Mouse (Mus musculus) ovary, postnatal 10 days (tissue): ENCODE results near the gene Mfng.

Experiments used
- DNase-seq: peaks from one replicate; pipeline ENCODE4 v3.0.0; 2022; ENCODE audit warnings: low spot score

Gene Mfng

DNA sequence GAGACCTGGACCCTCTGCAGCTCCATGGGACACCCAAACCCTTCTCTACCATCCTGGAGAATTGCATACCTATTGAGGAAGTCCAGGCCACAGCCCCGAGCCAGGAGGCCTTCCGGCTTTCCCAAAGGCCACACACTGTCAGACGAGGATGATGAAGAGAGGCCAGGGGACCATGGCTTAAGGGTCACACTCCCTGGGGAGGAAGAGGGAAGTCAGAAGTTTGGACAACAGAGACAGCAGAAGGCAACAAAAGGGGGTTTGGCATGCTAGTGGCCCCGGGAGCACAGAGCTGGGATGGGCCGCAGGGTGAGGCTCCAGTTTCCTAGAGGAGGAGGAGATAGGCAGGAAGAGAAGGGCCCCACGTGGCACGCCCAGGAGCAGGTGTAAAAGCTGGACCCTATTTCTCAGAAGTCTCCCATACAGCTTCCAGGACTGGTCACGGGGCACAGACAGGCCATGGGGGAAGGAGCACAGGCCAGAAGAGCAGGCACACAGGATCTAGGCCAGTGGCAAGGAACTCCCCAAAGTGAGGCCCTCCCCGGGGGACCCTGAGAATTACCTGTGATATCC lies 14.1 kb upstream of the Mfng start:
- DNase-seq = no peak

DNA sequence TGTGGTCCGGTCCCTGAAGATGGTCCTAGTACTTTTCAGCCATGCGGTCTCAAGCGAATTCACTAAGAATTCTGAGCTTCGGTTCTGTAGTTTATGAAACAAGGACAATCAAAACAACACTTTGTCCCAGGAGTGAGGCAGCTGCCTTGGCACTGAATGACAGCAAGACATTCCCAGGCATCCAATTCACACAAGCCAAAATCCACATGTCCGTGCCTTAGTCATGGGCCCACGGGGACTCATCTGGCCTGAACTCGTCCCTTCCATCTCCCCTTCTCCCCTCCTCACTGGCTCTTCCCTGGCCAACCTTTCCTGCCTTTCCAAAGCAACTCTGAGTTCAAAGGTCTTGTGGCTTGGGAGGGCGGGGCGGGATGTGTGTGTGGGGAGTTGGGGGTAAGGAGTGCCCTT lies 13.1 kb upstream of the Mfng start:
- DNase-seq = no peak

DNA sequence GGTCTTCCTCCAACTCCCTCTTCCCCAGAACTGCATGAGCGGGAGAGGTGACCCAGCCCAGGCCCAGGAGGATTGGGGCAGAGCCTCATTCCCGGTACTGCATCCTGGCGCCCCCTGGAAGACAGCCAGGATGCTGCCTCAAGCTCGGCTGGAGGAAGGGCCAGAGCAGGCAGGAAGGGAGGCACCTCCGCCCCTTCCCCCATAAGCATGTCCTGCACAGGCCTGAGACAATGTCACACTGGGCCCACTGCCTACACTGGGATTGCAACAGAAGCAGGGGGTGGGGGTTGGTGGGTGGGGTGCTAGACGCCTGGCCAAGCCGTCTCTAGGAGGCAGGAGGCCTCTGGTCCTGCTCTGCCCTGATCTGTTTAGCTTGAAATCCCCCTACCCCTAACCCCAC lies 12.7 kb upstream of the Mfng start:
- no peak for DNase-seq

DNA sequence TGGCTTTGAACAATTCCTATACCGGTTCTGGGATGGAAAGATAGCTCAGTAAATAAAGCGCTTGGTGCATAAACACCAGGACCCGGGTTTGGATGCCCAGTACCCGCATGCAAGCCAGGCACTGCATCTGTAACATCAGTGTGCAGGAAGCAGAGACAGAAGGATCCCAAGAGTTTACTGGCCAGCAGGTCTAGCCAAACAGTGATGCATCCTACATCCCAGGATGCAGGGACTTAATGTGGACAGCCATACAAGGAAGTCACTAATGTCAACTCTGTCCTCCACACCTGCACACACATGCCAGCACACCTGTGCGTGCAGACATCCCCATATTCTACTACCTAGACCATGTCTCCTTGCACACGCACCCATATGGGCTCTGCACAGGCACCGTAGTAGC lies 12.0 kb upstream of the Mfng start:
- no peak for DNase-seq

- DNase-seq = no peak
Observed at GRCm38 (mm10) chr15:78784520-78784919, 11.2 kb upstream of the Mfng start.

DNA sequence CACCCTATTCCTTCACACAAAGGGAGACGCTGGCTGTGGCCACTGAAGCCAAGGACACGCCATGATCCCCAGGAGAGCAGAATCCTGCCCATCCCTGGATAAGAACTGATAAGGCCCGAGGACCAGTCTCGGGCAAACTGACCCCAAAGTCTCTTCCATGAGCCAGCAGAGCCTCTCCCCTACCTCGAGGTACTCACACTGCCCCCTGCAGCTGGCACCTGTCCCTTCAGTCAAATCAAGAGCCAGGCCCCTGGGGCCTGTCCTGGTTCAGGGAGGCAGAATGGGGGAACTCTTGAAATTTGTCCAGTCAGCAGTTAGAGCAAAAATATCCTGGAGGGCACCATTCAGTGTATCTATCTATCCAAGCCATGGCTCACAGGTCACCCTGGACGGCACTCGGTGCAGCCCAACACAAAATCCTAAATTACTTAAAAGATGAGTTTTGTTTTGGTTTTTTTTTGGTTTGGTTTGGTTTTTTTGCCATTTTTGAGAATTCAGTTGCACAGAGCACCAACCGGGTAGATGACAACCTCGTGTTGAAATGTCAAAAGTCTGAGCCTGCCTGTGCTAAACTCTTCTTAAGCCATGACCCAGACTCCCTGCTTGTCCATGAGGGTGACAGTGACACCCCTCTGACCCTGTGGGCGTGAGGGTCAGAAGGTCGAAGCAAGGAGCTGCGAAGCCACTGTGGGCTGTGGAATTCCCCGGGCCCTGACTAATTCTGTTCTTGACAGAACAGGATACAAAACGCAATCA lies 9.3 kb upstream of the Mfng start:
- no peak for DNase-seq

DNA sequence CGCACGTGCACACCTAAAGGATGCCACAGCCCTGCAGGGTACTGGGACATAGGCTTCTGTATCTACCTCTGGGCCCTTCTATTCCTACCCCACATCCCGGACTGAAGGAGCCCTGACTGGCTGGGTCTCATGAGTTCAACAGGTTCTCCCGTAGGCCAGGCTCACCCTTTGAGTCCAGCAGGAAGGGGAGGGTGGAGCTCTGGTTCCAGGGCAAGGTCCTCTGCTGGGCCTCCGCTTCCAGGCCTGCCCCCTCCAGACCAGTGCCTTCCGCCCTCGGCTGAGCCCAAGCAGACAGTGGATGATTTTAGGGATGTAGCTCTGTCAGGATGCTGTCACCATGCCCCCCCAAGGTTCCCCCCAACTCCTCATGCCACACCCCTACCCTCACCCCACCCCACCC lies 7.6 kb upstream of the Mfng start:
- DNase-seq = no peak

DNA sequence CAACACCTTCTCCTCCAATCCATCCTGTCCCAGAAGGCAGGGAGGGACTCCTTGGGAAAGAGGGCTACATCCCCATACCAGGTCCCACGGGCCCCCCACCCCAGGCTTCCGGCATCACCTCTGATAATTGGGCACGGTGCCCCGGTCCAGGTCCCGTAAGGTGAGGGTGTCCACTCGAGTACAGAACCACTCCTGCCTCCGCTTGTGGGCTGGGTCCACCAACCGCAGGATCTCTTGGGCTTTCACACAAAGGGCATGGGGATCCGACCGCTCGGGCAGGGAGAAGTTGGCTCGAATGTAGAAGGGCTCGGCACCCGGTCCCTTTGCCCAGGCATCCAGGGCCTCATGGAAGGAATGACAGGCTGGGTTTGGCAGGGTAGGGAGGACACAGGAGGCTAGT lies 7.1 kb upstream of the Mfng start:
- DNase-seq = no peak

DNA sequence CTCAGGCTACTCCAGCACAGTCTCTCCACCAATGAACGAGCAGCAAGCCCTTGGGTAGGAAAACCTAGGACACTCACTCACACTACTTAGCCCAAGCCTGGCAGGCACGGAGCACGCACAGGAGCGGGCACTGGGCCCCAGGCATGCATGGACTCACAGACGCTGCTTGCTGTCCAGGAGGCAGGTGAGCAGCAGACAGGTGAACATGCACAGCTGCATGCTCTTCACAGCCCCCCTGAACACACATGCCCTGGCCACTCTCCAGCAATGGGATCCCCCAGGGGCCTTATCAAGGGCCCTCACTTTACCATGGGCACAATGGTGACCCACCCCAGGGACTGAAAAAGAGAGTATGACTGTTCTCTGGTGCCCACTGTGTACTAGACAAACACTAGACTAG lies 6.4 kb upstream of the Mfng start:
- no peak for DNase-seq

DNA sequence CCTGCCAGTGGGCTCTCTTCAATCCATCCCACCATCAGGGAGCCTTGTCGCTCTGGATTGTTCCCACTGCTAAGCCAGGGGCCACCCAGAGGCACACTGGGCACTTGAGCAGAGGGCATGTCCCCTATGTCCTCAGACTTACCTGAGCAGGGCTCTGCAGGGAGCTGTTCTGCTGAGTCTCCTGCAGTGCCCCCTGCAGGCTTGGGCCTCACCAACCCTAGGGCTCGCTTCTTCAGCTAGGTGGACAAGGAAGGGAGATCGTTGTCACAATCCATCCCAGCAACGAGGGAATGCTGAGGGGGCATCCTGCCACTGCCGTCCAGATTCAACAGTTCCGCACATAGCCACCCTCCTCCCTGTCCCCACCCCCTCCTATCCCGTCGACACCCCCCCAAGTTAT lies 6.0 kb upstream of the Mfng start:
- no peak for DNase-seq

DNA sequence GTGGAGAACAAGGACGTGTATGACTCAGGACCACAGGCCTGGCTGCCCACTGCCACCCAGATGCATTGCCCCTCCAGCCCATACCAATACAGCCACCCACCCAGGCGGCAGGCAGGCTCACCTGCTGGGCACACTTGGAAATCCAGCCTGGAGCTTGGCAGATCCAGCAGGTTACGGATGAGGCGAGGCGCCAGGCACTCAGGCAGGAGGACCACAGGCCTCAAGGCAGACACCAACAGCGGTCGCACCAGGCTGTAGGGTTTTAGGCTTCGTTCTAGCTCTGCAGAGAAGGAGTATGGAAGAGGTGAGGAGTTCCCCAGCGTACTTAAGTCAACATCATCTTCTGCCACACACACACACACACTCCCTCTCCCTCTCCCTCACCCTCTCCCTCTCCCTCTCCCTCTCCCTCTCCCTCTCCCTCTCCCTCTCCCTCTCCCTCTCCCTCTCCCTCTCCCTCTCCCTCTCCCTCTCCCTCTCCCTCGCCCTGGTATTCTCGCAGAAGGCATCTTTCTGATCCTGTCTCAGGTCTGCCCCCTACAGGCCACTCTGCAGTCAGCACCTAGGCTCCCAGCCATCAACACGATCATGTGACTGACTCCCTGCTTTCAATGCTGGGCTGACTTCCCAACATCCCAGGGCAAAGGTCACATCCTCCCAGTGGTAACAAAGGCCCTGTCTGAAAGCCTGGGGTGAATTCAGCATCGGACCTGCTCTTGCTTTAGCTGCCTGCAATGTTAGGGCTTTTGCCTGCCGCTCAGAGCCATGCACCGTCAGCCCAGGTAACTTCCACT lies 5.0 kb upstream of the Mfng start:
- DNase-seq = peak; percentile 66

- DNase-seq = no peak
Observed at GRCm38 (mm10) chr15:78772856-78773255, 419 bp downstream of the Mfng start.

GRCm38 (mm10) chr15:78772368-78772763 lies 909 bp downstream of the Mfng start:
- DNase-seq = no peak

GRCm38 (mm10) chr15:78771531-78772367 lies 1.5 kb downstream of the Mfng start:
- no peak for DNase-seq

- no peak for DNase-seq
Observed at GRCm38 (mm10) chr15:78770983-78771355, 2.3 kb downstream of the Mfng start.

- no peak for DNase-seq
Observed at GRCm38 (mm10) chr15:78770234-78770982, 2.9 kb downstream of the Mfng start.

DNA sequence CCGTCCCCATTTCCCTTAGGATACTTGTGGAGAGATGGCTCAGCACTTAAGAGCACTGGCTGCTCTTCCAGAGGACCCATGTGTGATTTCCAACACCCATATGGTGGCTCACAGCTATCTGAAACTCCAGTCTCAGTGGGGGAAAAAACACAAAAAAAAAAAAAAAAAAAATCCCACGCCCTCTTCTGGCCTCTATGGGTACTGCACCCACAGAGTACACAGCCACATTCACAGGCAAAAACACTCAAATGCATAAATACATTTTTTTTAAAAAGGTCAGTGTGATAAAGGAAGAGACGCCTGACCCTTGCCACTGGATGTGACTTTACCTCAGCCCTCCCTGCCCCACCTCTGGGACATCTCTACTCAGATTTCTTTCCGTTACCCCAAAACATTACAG lies 4.2 kb downstream of the Mfng start:
- no peak for DNase-seq

- no peak for DNase-seq
Observed at GRCm38 (mm10) chr15:78763704-78764103, 9.6 kb downstream of the Mfng start.

DNA sequence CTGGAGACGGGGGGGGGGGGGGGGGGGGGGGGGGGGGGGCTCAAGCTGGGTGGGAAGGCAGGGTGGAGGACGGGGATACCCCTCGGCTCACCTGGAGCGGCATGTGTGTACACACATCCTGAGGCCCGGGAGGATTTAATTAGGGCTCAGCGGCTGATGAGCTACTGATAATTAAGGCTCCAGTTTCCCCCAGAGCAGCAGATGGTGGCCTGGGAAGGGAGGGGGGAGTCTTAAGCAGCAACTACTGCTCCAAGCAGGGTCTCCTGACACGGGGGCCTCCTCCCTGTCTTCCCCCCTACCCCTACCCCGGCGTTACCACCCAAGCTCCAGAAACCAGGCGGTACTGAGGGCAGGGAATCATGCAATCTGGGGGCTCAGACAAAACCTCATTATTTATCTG lies 10.1 kb downstream of the Mfng start:
- DNase-seq = no peak

GRCm38 (mm10) chr15:78761112-78761511 lies 12.2 kb downstream of the Mfng start:
- DNase-seq = no peak

DNA sequence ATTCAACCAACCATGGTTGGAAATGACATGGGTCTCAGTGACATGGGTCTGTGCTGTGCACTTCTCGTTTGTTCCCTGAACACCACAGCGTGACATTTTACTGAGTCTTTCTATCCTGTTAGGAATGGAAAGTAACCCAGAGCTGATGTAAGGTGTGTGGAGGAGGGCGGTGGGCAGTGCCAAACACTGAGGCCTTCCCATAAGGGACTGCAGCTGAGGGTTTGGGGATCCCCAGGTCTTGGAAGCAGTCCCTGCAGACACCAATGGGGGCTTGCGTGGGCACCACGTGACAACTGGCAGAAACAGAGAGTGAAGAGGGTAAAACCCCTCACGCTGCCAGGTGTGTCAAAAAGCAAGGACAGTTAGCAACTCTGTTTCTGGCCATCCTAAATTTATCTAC lies 15.1 kb downstream of the Mfng start:
- DNase-seq = no peak
